In genomic region chr10:125538316-125538715, GRCm38 (mm10) we compare ENCODE assay signal across 8 mouse cellular contexts.
DNase-seq lines count a peak whose midpoint lies in the region; ATAC-seq and TF ChIP-seq lines count a peak whose summit lies in the region.
"Had no signal": no experiment of that assay in that cellular context is flagged by ENCODE, and none has a peak within 500 bp of the region (broad histone marks: within the 10 kb centered on the region; RNA-seq: fewer than 3 reads in every experiment).

No protein-coding gene starts in this region.

- DNase-seq in layer of hippocampus, adult 2 months (ENCODE audit: low spot score in 2 of 2) = peak in 1 of 2 experiments; percentile 33
- no peak for DNase-seq in layer of hippocampus, adult 9-10 months (ENCODE audit: low spot score)
- peak; percentile 9 for DNase-seq in MEL (ENCODE audit: low read depth, low spot score)
- DNase-seq in ZHBTc4 (ENCODE audit: low read depth, low spot score) = peak; percentile 25
- peak; percentile 54 for DNase-seq in midbrain, postnatal 0 days (ENCODE audit: low spot score)
- no peak for DNase-seq in urinary bladder, postnatal 10 days (ENCODE audit: low spot score)

- no peaks in the 10 kb centered on the region for H3K9me3 ChIP-seq in MEL (replicated peaks; ENCODE audit: insufficient read depth, low read length)
- no peaks in the 10 kb centered on the region for H3K9me3 ChIP-seq in midbrain, postnatal 0 days (ENCODE audit: low read length)
- H3K9me3 ChIP-seq: embryonic facial prominence, embryonic 12.5 days had no signal

- H3K27me3 ChIP-seq in MEL (ENCODE audit: control insufficient read depth in 1 of 2, insufficient read depth in 2 of 2, low read length in 2 of 2) = no peaks in the 10 kb centered on the region
- H3K27me3 ChIP-seq in midbrain, postnatal 0 days (ENCODE audit: insufficient read depth, low read length) = no peaks in the 10 kb centered on the region
- H3K27me3 ChIP-seq: embryonic facial prominence, embryonic 12.5 days had no signal

- H3K4me1 ChIP-seq in MEL (ENCODE audit: control insufficient read depth in 1 of 2, insufficient read depth in 2 of 2, low read length in 2 of 2) = no peaks in the 10 kb centered on the region
- H3K4me1 ChIP-seq in midbrain, postnatal 0 days (ENCODE audit: insufficient read depth, low read length) = no peaks in the 10 kb centered on the region
- H3K4me1 ChIP-seq: embryonic facial prominence, embryonic 12.5 days had no signal

- 53% methylated on average over 1 of the region's 1 CpGs for WGBS in midbrain, postnatal 0 days

- peak; percentile 81 for TF ChIP-seq CTCF in layer of hippocampus, adult 2 months (conservative IDR thresholded peaks at IDR 0.05)
- peak in 2 of 3 experiments; percentile 15 to 23; a peak in 3 of 6 replicates for TF ChIP-seq CTCF in MEL (IDR thresholded peaks at IDR 0.05 in 2 of 3, conservative IDR thresholded peaks at IDR 0.05 in 1 of 3; ENCODE audit: control insufficient read depth in 1 of 3, insufficient read depth in 1 of 3, low read depth in 2 of 3, low read length in 3 of 3, poor library complexity in 1 of 3, severe bottlenecking in 1 of 3)
- TF ChIP-seq CTCF in midbrain, postnatal 0 days (IDR thresholded peaks at IDR 0.05) = peak; percentile 72

- H3K4me2 ChIP-seq in midbrain, postnatal 0 days (ENCODE audit: low read depth, low read length, poor library complexity, severe bottlenecking) = no peak overlapping the region
- H3K4me2 ChIP-seq: embryonic facial prominence, embryonic 12.5 days had no signal

- no peaks in the 10 kb centered on the region for H3K79me2 ChIP-seq in MEL (ENCODE audit: control insufficient read depth, insufficient read depth, low read length, poor library complexity)

- TF ChIP-seq RAD21 in MEL (IDR thresholded peaks at IDR 0.05; ENCODE audit: low read depth, low read length) = peak; percentile 31

- H3K36me3 ChIP-seq in MEL (ENCODE audit: control insufficient read depth in 1 of 2, insufficient read depth in 2 of 2, low read length in 2 of 2) = no peaks in the 10 kb centered on the region
- no peaks in the 10 kb centered on the region for H3K36me3 ChIP-seq in midbrain, postnatal 0 days (ENCODE audit: insufficient read depth, low read length)
- H3K36me3 ChIP-seq: embryonic facial prominence, embryonic 12.5 days had no signal

- no peak for TF ChIP-seq POLR2A in MEL (IDR thresholded peaks at IDR 0.05; ENCODE audit: control insufficient read depth in 1 of 2, insufficient read depth in 1 of 2, low read depth in 1 of 2, low read length in 2 of 2, poor library complexity in 1 of 2)

- no peak overlapping the region for H3K27ac ChIP-seq in layer of hippocampus, adult 2 months
- no peak overlapping the region for H3K27ac ChIP-seq in MEL (ENCODE audit: control insufficient read depth, low read depth, low read length)
- no peak overlapping the region for H3K27ac ChIP-seq in midbrain, postnatal 0 days (ENCODE audit: low read depth, low read length)
- H3K27ac ChIP-seq: embryonic facial prominence, embryonic 12.5 days had no signal

- no peak overlapping the region for H3K4me3 ChIP-seq in layer of hippocampus, adult 2 months
- no peak overlapping the region for H3K4me3 ChIP-seq in MEL (ENCODE audit: control insufficient read depth in 1 of 2, insufficient read depth in 1 of 2, low read depth in 2 of 2, low read length in 2 of 2)
- no peak overlapping the region for H3K4me3 ChIP-seq in midbrain, postnatal 0 days (ENCODE audit: low read depth, low read length)
- H3K4me3 ChIP-seq: embryonic facial prominence, embryonic 12.5 days had no signal

- no peak for TF ChIP-seq EP300 in MEL (IDR thresholded peaks at IDR 0.05; ENCODE audit: low read depth in 1 of 2, low read length in 2 of 2)

- ATAC-seq in granulocyte monocyte progenitor cell, adult 5-6 weeks (replicated peaks; ENCODE audit: poor library complexity, severe bottlenecking) = peak; percentile 93
- ATAC-seq in midbrain, postnatal 0 days (ENCODE audit: low FRiP score) = no peak

- H3K9ac ChIP-seq in MEL (ENCODE audit: control insufficient read depth, low read depth, low read length, poor library complexity, severe bottlenecking) = no peak overlapping the region
- H3K9ac ChIP-seq in midbrain, postnatal 0 days (replicated peaks; ENCODE audit: low read length, poor library complexity, severe bottlenecking) = no peak overlapping the region
- H3K9ac ChIP-seq: embryonic facial prominence, embryonic 12.5 days had no signal

TF ChIP-seq in MEL, 35 proteins besides CTCF, POLR2A, EP300 and RAD21:
- TF ChIP-seq MEF2A (IDR thresholded peaks at IDR 0.05; ENCODE audit: extremely low read depth, insufficient replicate concordance, low read depth, low read length, poor library complexity, severe bottlenecking) = no peak

Comparison
In these comparisons a context has a peak if more than half of its experiments do, and no peak if none do; other contexts are left out.
1. DNase-seq: peak in MEL (single experiment), ZHBTc4 (single experiment) and midbrain, postnatal 0 days (single experiment); none in layer of hippocampus, adult 9-10 months (single experiment) and urinary bladder, postnatal 10 days (single experiment).
2. CTCF ChIP-seq: peak in every context shown above with its lines; median percentile 81 in layer of hippocampus, adult 2 months; 72 in midbrain, postnatal 0 days; 19 in MEL.